Mouse (Mus musculus): Measurements from ENCODE around the gene Bsx.
A peak's percentile ranks its signal among the peaks of the same experiment; 100 is the strongest.

The Bsx gene

GRCm38 (mm10) chr9:40873556-40874470 is at the start of gene Bsx:
TSS of gene Bsx (plus strand) at chr9:40874127.
- no peak for DNase-seq

GRCm38 (mm10) chr9:40825601-40826000 is 48.3 kb upstream of the Bsx start:
- DNase-seq = no peak

- no peak for DNase-seq
Observed at GRCm38 (mm10) chr9:40827366-40827765, 46.6 kb upstream of the Bsx start.

GRCm38 (mm10) chr9:40834569-40834968 is 39.4 kb upstream of the Bsx start:
- peak; percentile 86 to 88 for DNase-seq

- no peak for DNase-seq
Observed at GRCm38 (mm10) chr9:40836681-40837080, 37.2 kb upstream of the Bsx start.

GRCm38 (mm10) chr9:40839662-40840061 is 34.3 kb upstream of the Bsx start:
- DNase-seq = no peak

- DNase-seq = no peak
Observed at GRCm38 (mm10) chr9:40851515-40851914, 22.4 kb upstream of the Bsx start.

GRCm38 (mm10) chr9:40858461-40859160 is 15.3 kb upstream of the Bsx start:
- DNase-seq = no peak

GRCm38 (mm10) chr9:40859196-40859595 is 14.7 kb upstream of the Bsx start:
- DNase-seq = no peak

GRCm38 (mm10) chr9:40870331-40870730 is 3.6 kb upstream of the Bsx start:
- no peak for DNase-seq

- no peak for DNase-seq
Observed at GRCm38 (mm10) chr9:40871369-40872155, 2.4 kb upstream of the Bsx start.

- DNase-seq = peak; percentile 14 to 22
Observed at GRCm38 (mm10) chr9:40872156-40872478, 1.8 kb upstream of the Bsx start.

- DNase-seq = no peak
Observed at GRCm38 (mm10) chr9:40874961-40875360, 1.0 kb downstream of the Bsx start.

- DNase-seq = no peak
Observed at GRCm38 (mm10) chr9:40875431-40875830, 1.5 kb downstream of the Bsx start.

- DNase-seq = no peak
Observed at GRCm38 (mm10) chr9:40876164-40876563, 2.2 kb downstream of the Bsx start.

- no peak for DNase-seq
Observed at GRCm38 (mm10) chr9:40876693-40877092, 2.8 kb downstream of the Bsx start.

- no peak for DNase-seq
Observed at GRCm38 (mm10) chr9:40877146-40877880, 3.4 kb downstream of the Bsx start.

GRCm38 (mm10) chr9:40877881-40878235 is 3.9 kb downstream of the Bsx start:
- no peak for DNase-seq

GRCm38 (mm10) chr9:40878291-40878945 is 4.5 kb downstream of the Bsx start:
- DNase-seq = no peak

- no peak for DNase-seq
Observed at GRCm38 (mm10) chr9:40878998-40879397, 5.1 kb downstream of the Bsx start.

- no peak for DNase-seq
Observed at GRCm38 (mm10) chr9:40885669-40886068, 11.7 kb downstream of the Bsx start.

GRCm38 (mm10) chr9:40889389-40889788 is 15.5 kb downstream of the Bsx start:
- no peak for DNase-seq
